Mouse (Mus musculus) left cerebral cortex, adult 11 months (tissue): ENCODE data around the gene Agpat3.

ENCODE experiments used
- DNase-seq: peaks from one replicate; pipeline ENCODE4 v3.0.0; 2022; ENCODE audit warnings: low spot score

The Agpat3 gene

GRCm38 (mm10) chr10:78351887-78352665 lies at the start of gene Agpat3:
Gene Agpat3, minus strand, starts transcription at chr10:78352489.
- DNase-seq, result peak; percentile 41

DNA sequence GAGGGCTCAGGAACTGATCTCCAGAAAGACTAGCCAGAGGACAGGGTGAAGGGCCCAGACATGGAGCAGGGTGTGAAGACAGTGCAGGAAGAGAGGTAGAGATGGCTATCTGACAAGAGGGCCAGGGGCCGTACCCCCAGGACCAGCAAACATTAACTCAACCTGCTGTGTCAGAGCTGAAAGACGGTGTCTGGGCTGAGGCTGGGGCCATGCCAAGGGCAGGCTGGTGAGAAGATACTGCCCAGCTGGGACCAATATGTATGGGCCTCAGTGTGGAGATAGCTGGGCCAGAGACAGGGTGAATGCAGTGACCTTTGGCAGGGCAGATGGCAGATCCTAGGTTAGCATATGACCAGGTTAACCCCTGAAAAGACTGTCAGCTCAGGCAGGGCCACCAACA lies 48.8 kb upstream of the Agpat3 start:
- no peak for DNase-seq

DNA sequence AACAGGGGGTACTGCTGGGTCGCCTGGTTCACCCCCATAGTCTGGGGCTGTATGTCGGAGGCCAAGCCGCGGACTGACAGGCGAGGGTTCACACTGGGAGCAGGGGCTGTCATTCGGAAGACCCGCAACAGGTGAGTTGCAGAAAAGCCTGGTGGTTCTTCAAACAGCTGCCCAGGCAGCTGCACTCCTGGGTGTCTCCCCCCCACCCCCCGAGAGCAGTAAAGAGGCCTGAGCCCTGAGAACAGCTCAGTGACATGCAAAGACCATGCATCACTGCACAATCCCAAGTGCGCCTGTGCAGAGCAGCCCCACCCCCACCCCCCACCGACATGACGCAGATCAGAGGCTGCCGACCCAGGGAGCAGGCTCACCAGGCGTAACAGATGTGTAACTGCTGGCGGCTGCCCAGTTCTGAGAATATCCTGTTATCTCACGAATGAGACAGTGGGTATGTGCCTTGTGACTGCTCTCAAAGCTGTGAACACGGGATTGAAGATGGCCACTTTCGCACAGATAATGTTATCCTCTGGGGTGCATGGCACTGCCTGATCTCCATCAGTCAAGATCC lies 46.9 kb upstream of the Agpat3 start:
- DNase-seq, result no peak

DNA sequence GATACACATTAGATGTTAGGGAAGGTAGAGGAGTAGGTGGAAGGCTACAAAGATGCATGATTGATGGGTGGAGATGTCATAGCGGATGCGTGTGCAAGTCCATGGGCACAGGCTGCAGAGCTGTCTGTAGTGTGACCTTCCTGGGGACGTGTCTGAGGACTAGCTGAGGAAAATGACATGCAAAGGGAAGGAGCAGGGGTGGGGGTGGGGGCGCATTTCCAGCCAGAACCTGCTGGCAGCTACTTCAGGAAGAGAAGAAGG lies 44.3 kb upstream of the Agpat3 start:
- no peak for DNase-seq

DNA sequence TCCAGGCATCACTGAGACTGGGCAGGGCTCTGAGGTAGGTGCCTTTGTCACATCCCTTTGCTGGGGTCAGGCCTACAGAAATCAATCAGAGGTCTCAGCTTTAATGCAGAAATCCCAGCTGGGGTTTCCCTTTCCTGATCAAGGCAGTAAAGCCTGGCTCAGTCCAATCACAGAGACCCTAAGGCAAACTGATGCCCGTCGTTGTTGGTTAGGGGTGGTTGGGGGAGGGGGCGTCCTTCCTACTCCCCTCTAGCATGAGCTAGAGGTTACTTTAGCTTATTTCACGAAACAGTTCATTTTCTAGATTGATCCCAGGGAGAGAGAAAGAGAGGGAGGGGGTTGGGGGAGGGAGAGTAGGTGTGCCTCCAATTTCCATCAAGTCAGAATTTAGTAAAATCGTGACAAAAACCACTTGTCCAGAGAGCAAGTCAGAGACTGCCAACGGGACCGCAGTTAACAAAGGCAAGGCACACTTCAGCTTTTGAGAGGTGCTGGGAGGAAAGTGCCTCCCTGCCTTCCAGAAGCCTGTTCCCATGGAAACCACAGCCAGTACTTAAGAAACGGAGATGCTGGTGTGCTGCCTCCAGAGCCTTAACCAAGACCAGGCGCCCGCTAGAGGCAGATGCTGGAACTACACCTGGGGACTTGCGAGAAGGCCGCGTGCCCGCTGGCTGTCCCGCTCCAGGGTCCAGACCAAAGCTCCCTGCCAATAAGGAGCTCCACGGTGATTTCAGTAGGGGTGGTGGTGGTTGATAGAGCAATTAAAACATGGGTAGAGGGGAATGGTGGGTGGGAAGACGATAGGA lies 43.7 kb upstream of the Agpat3 start:
- DNase-seq, result peak; percentile 94

DNA sequence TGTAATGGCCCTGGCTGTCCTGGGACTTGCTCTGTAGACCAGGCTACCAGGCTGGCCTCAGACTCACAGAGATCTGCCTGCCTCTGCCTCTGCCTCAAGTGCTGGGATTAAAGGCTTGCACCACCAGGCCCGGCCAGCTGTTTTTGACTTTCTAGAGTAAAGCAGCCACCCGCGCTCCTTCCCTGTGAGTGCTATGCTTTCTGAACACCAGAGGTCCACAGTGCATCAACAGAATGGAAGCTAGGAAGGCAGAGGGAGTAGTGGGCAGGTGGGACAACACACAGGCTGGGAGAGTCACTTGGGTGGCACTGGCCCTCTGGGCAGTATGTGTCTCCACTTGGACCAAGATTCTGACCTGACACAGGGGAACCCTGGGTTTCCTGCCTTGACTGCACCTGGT lies 43.1 kb upstream of the Agpat3 start:
- no peak for DNase-seq

DNA sequence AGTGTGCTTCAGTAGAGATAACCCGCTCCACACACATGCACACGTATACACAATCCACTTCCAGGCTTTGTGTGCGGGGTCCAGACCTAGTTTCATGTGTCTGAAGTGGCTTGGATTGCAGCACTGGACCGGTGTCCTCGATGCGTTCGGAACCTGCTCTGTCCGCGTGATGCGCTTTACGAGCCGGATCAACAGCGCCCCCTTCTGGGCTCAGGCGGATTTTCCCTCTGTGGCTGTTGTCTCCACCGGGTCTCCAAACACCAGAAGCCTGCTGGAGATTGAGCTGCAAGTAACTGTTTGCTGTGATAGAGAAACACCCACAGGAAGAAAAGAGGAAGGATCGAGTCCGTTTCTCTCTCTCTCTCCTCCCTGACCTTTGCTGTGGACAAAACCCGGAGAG lies 39.8 kb upstream of the Agpat3 start:
- peak; percentile 68 for DNase-seq

DNA sequence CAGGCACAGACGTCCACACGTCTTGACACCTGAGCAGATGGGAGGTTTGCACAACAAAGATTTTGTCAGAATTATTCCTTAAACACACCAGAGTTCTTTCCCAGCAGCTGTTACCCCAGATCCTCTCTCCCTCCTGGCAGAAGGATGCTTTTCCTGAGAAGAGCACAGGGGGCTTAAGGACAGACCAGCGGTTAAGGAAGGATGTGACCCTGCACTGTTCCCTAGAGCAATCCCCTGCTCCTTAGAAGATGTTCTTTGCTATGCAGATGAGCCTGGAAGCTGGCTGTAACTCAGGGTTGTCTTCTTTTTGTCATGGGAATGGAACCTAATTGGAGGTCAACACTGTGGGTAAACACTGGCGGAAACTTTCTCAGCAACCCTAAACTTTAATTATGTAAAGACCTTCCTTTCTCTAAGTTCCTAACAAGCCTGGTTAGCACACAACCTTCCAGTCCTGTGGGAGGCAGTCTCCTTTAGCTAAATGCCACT lies 38.7 kb upstream of the Agpat3 start:
- DNase-seq, result no peak

- DNase-seq, result peak; percentile 58
Observed at GRCm38 (mm10) chr10:78388216-78388980, 36.1 kb upstream of the Agpat3 start.

DNA sequence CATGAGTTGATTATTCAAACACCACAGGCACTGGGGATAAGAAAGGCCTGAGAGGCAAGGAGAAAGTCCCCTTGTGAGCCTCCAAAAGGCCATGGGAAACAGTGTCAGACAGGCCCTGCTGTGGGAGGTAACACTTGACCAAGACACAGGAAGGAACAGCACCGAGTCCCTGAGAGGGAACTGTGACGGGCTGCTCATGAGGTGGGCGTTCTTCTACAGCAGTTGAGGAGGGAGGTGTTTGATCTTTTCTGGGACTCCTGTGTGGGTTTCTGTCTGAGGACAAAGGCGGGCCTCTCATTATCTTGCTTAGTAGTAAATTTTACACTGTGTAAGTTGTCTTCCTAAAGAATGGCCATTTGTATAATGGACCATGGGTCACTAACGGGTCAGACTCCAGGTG lies 33.2 kb upstream of the Agpat3 start:
- DNase-seq, result no peak

- no peak for DNase-seq
Observed at GRCm38 (mm10) chr10:78383567-78383966, 31.3 kb upstream of the Agpat3 start.

GRCm38 (mm10) chr10:78378516-78378915 lies 26.2 kb upstream of the Agpat3 start:
- no peak for DNase-seq

DNA sequence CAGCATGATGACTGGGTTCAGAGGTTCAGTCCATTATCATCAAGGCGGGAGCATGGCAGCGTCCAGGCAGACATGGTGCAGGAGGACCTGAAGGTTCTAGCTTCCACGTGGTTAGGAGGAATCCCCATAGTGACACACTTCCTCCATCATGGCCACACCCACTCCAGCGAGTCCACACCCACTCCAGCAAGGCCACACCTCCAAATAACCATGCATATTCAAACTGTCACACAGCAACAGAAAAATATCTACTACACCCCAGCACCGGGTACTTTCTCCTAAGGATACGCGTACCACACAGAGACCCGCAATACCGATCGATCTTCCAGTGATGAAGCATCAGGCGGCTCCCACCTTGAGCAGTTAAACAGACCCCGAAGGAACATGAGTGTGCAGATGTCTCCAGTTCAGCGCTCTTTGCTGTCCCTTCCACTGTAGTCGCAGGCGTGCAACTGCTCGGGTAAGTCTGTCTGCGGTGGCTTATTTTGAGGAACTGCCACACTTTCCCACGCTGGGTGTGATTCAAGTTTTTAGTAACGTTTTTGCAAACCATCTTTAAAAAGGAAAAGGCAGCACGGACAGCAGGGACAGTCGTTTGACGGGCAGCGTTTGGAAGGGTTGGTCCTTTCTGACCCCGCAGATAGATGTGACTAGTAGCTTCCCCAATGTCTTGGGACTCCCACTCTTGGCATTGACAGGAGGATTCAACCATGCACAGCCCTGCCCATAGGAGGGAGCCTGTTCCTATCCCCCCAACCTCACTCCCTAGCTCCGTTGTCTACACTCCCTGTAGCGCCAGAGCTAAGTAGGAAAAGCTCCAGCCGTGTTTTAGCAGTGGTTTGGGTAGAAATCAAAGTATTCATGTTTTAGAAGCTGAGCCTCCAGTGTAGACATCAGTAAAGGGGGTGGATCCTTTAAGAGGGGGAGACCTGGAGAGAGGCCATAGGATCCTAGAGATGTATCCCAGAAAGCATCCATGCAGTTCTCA lies 20.7 kb upstream of the Agpat3 start:
- DNase-seq, result no peak

DNA sequence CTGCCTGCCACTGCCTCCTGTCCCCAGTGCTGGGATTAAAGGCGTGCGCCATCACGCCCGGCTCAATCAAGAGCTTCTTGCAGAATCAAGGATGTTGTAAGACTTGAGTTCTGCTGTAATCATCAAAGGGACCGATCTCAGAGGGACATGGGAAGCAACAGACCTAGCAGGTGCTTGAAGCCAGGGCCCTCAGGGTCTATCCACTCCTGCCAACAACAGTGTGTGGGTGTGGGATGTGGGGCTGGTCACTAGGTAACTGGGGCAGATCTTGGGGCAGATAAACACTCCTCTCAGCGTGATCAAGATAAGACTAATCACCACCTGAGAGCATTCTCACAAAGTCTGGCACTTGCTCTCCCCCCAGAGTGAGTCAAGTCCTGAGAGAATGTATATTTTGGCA lies 19.5 kb upstream of the Agpat3 start:
- no peak for DNase-seq

GRCm38 (mm10) chr10:78367586-78367985 lies 15.3 kb upstream of the Agpat3 start:
- no peak for DNase-seq

- no peak for DNase-seq
Observed at GRCm38 (mm10) chr10:78366851-78367312, 14.6 kb upstream of the Agpat3 start.

- DNase-seq, result no peak
Observed at GRCm38 (mm10) chr10:78366195-78366834, 14.0 kb upstream of the Agpat3 start.

- DNase-seq, result no peak
Observed at GRCm38 (mm10) chr10:78365555-78365954, 13.3 kb upstream of the Agpat3 start.

GRCm38 (mm10) chr10:78364106-78364505 lies 11.8 kb upstream of the Agpat3 start:
- DNase-seq, result no peak

GRCm38 (mm10) chr10:78363366-78363765 lies 11.1 kb upstream of the Agpat3 start:
- DNase-seq, result no peak

DNA sequence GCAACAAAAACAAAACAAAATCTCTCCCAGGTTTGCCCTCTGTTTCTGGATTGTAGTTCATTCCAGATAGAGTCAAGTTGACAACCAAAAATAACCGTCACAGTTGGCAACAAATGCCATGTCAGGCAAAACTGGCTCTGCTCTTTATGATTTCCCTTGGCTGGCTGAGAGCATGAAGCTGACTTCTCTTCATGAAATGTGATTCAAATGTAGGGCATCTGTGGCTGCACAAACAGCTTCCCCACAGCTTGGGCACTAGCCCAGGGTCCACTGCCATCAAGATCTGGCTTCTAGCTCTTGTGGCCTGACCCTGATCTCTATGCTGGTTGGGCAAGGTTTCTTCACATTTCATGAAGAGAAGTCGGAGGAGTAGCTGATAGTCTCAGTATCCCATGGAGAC lies 9.7 kb upstream of the Agpat3 start:
- no peak for DNase-seq
